Mouse (Mus musculus) thymus, postnatal 0 days (tissue): ENCODE data around the gene Iqsec1. TPM values are rescaled to one million over a fixed set of nuclear protein-coding genes. Genes with fewer than 3 reads are reported as not detected.

Source experiments
- DNase-seq: peaks from one replicate; pipeline ENCODE4 v3.0.0-alpha.2; 2015; ENCODE audit warnings: low spot score
- polyA plus RNA-seq: library from polyadenylated mRNA; unstranded; fragments of >200 nt; fragmentation: Nextera tagmentation; extraction: Ambion mirVana; gene quantifications from 2 replicates; pipeline ENCODE4 v1.2.1, GENCODE M21; 2015

Gene Iqsec1
- polyA plus RNA-seq, 1 experiment from 2014 or later: 5.4 TPM

GRCm38 (mm10) chr6:90707143-90707542 lies 281.3 kb downstream of the Iqsec1 start:
- DNase-seq: no peak

- DNase-seq: no peak
These were observed 282.0 kb downstream of the Iqsec1 start for GRCm38 (mm10) chr6:90706490-90706889.

- no peak for DNase-seq
These were observed 282.7 kb downstream of the Iqsec1 start for GRCm38 (mm10) chr6:90705738-90706137.

GRCm38 (mm10) chr6:90704705-90705344 lies 283.7 kb downstream of the Iqsec1 start:
- DNase-seq: no peak

- no peak for DNase-seq
These were observed 284.7 kb downstream of the Iqsec1 start for GRCm38 (mm10) chr6:90703782-90704181.

- DNase-seq: no peak
These were observed 285.4 kb downstream of the Iqsec1 start for GRCm38 (mm10) chr6:90702837-90703735.

- no peak for DNase-seq
These were observed 286.3 kb downstream of the Iqsec1 start for GRCm38 (mm10) chr6:90702197-90702596.

- no peak for DNase-seq
These were observed 287.1 kb downstream of the Iqsec1 start for GRCm38 (mm10) chr6:90701391-90701790.

GRCm38 (mm10) chr6:90700737-90701136 lies 287.7 kb downstream of the Iqsec1 start:
- DNase-seq: no peak

GRCm38 (mm10) chr6:90700068-90700467 lies 288.4 kb downstream of the Iqsec1 start:
- no peak for DNase-seq

GRCm38 (mm10) chr6:90698843-90699242 lies 289.6 kb downstream of the Iqsec1 start:
- peak; percentile 29 for DNase-seq

GRCm38 (mm10) chr6:90695754-90696153 lies 292.7 kb downstream of the Iqsec1 start:
- DNase-seq: no peak

- no peak for DNase-seq
These were observed 296.1 kb downstream of the Iqsec1 start for GRCm38 (mm10) chr6:90692404-90692803.

GRCm38 (mm10) chr6:90691935-90692334 lies 296.6 kb downstream of the Iqsec1 start:
- no peak for DNase-seq

GRCm38 (mm10) chr6:90689500-90689899 lies 299.0 kb downstream of the Iqsec1 start:
- no peak for DNase-seq

- no peak for DNase-seq
These were observed 299.7 kb downstream of the Iqsec1 start for GRCm38 (mm10) chr6:90688742-90689141.

GRCm38 (mm10) chr6:90688003-90688402 lies 300.5 kb downstream of the Iqsec1 start:
- DNase-seq: no peak

- DNase-seq: no peak
These were observed 301.7 kb downstream of the Iqsec1 start for GRCm38 (mm10) chr6:90686812-90687211.

- DNase-seq: no peak
These were observed 304.5 kb downstream of the Iqsec1 start for GRCm38 (mm10) chr6:90683831-90684532.

- DNase-seq: no peak
These were observed 308.1 kb downstream of the Iqsec1 start for GRCm38 (mm10) chr6:90680401-90680800.

GRCm38 (mm10) chr6:90678759-90679158 lies 309.7 kb downstream of the Iqsec1 start:
- no peak for DNase-seq

- no peak for DNase-seq
These were observed 319.8 kb downstream of the Iqsec1 start for GRCm38 (mm10) chr6:90668693-90669092.
